13 mouse cellular contexts compared by ENCODE assay signal in genomic region chr1:57528703-57529102, GRCm38 (mm10).
DNase-seq lines count a peak whose midpoint lies in the region; ATAC-seq and TF ChIP-seq lines count a peak whose summit lies in the region.
"Had no signal": no experiment of that assay in that cellular context is flagged by ENCODE, and none has a peak within 500 bp of the region (broad histone marks: within the 10 kb centered on the region; RNA-seq: fewer than 3 reads in every experiment).

No protein-coding gene starts in this region.

- H3K4me3 ChIP-seq in midbrain, embryonic 15.5 days: no peak overlapping the region
- H3K4me3 ChIP-seq: heart, embryonic 13.5 days; midbrain, embryonic 12.5 days had no signal

- TF ChIP-seq CTCF in brain, embryonic 14.5 days (IDR thresholded peaks at IDR 0.05; ENCODE audit: borderline replicate concordance, extremely low read depth, insufficient read depth, insufficient read length): no peak

- no peaks in the 10 kb centered on the region for H3K9me3 ChIP-seq in midbrain, embryonic 15.5 days
- H3K9me3 ChIP-seq: heart, embryonic 13.5 days; midbrain, embryonic 12.5 days had no signal

- no peaks in the 10 kb centered on the region for H3K4me1 ChIP-seq in midbrain, embryonic 15.5 days

- ATAC-seq in midbrain, embryonic 15.5 days (replicated peaks): no peak

- H3K9ac ChIP-seq in midbrain, embryonic 15.5 days: no peak overlapping the region
- H3K9ac ChIP-seq: heart, embryonic 13.5 days; midbrain, embryonic 12.5 days had no signal

- DNase-seq in heart, adult 11 months: peak; percentile 52
- DNase-seq in heart, postnatal 25 days (ENCODE audit: low spot score): no peak
- DNase-seq in brain, embryonic 14.5 days (ENCODE audit: low read depth): peak; percentile 55
- peak; percentile 46 for DNase-seq in kidney, adult 11 months
- peak; percentile 33 to 57 for DNase-seq in kidney, postnatal 4 days
- DNase-seq in right cerebral cortex, postnatal 25 days: no peak
- no peak for DNase-seq in thymus, postnatal 10 days (ENCODE audit: low spot score in 2 of 2)
- DNase-seq: adrenal gland, adult 8-10 months; cerebellum, adult 11-12 months; lung, adult 2 months had no signal

- no peak overlapping the region for H3K4me2 ChIP-seq in midbrain, embryonic 15.5 days
- H3K4me2 ChIP-seq: heart, embryonic 13.5 days; midbrain, embryonic 12.5 days had no signal

- H3K36me3 ChIP-seq in midbrain, embryonic 15.5 days (replicated peaks): no peaks in the 10 kb centered on the region
- H3K36me3 ChIP-seq: heart, embryonic 13.5 days; midbrain, embryonic 12.5 days had no signal

- intact Hi-C loops in heart, postnatal 25 days (cut with DNase I): no loop called here

- H3K27ac ChIP-seq in midbrain, embryonic 15.5 days: no peak overlapping the region
- H3K27ac ChIP-seq: heart, embryonic 13.5 days; midbrain, embryonic 12.5 days had no signal

- H3K27me3 ChIP-seq in midbrain, embryonic 15.5 days (replicated peaks): no peaks in the 10 kb centered on the region
- H3K27me3 ChIP-seq: heart, embryonic 13.5 days; midbrain, embryonic 12.5 days had no signal

- 20% methylated on average over 3 of the region's 3 CpGs for WGBS in midbrain, embryonic 15.5 days

- TF ChIP-seq POLR2A in brain, embryonic 14.5 days (IDR thresholded peaks at IDR 0.05; ENCODE audit: borderline replicate concordance, extremely low read depth, insufficient read depth, insufficient read length, poor library complexity, severe bottlenecking): no peak

Comparison
In these comparisons a context has a peak if more than half of its experiments do, and no peak if none do; other contexts are left out.
1. DNase-seq: peak in heart, adult 11 months (single experiment), brain, embryonic 14.5 days (single experiment), kidney, adult 11 months (single experiment) and kidney, postnatal 4 days (2 of 2); none in heart, postnatal 25 days (single experiment), right cerebral cortex, postnatal 25 days (single experiment) and thymus, postnatal 10 days (0 of 2).